Mouse (Mus musculus): ENCODE measurements around the gene Olfr93. TPM values are rescaled to one million over a fixed set of nuclear protein-coding genes. Genes with fewer than 3 reads are reported as not detected.
"Not testable (repeated sequence)": the region's sequence is repeated elsewhere in the genome, so short reads cannot be mapped to it uniquely, and the experiment has no call there.

Gene Olfr93
- polyA plus RNA-seq (2016; fragmentation: Nextera tagmentation; extraction: Ambion mirVana): not detected in 2 replicates

GRCm38 (mm10) chr17:37161394-37161793 is at the start of gene Olfr93:
Gene Olfr93 (minus strand): TSS chr17:37161494.
- no peaks in the 10 kb centered on the region for H3K27me3 ChIP-seq
- no peak within 1 kb of the TSS for H3K4me2 ChIP-seq (replicated peaks)

DNA sequence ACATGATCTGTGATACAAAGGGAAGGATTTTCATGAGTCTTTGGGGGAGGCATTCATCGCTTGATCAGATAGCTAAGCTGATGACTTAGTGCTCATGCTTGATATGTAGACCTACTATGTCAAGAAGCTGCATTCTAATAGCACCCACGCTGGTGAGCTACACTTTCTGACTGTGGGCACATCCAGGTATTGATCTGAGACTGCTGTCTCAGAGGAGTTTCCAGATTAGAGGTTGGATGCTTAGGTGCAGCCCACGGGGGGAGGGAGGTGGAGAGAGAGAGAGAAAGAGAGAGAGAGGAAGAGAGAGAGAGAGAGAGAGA is 42.6 kb upstream of the Olfr93 start:
- Histone ChIP-seq H3K36me3 (no peaks in the 10 kb centered on the region), H3K4me3 (no peak overlapping the region), H3K4me1 (no peaks in the 10 kb centered on the region), H3K9ac (replicated peaks) (no peak overlapping the region), H3K9me3 (no peaks in the 10 kb centered on the region), H3K4me2 (replicated peaks) (no peak overlapping the region), H3K27ac (replicated peaks) (no peak overlapping the region), H3K27me3 (0 out of 2 replicates have a peak, but pooled peaks cover 9% of the 10 kb centered on the region)
- whole genome bisulfite sequencing: 33% methylated on average over 3 of the region's 3 CpGs
- peak; percentile 67 for ATAC-seq (ENCODE audit: low FRiP score, low read depth)

More at GRCm38 (mm10) chr17:37161394-37161793, at the start of gene Olfr93:
- no peak for ATAC-seq (ENCODE audit: low FRiP score, low read depth)
- Histone ChIP-seq H3K9me3 (no peaks in the 10 kb centered on the region), H3K9ac (replicated peaks) (no peak within 1 kb of the TSS), H3K27ac (replicated peaks) (no peak within 1 kb of the TSS), H3K36me3 (no peaks in the 10 kb centered on the region), H3K4me1 (no peaks in the 10 kb centered on the region), H3K4me3 (no peak within 1 kb of the TSS)

- no peaks in the 10 kb centered on the region for H3K9me3 ChIP-seq
- under 1% methylated on average over 4 of the region's 4 CpGs for WGBS
- peak; percentile 65 for ATAC-seq (ENCODE audit: low FRiP score, low read depth)
Observed at GRCm38 (mm10) chr17:37203206-37203916, 42.1 kb upstream of the Olfr93 start.

DNA sequence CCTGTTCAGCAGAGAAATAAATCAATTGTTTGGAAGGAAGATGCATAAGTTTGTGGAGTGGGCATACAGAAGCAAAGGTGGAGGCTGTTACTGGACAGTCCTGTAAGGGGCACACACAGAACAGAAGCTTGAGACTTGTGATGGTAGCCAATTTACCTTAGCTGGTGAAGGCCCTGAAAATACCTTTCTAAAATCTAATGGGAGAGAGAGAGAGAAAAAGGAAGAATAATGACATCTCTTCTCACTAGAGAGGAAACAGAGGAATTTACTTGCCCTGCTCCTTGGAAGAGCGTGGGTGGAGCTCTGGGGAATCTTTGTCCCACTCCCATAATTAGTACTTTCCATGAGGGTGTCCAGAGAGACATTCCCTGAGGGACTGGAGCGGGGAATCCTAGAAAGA is 39.6 kb upstream of the Olfr93 start, which contains the start of gene Olfr94:
Gene Olfr94 (minus strand): TSS at position 101 of the 400 bp plus-strand sequence.
- no peak for ATAC-seq (ENCODE audit: low FRiP score, low read depth)
- Histone ChIP-seq H3K9me3 (no peaks in the 10 kb centered on the region), H3K4me3 (no peak within 1 kb of the TSS), H3K27me3 (peaks cover 37% of the 10 kb centered on the region), H3K9ac (replicated peaks) (no peak within 1 kb of the TSS), H3K4me1 (peaks cover 8% of the 10 kb centered on the region), H3K27ac (replicated peaks) (no peak within 1 kb of the TSS), H3K4me2 (replicated peaks) (no peak within 1 kb of the TSS), H3K36me3 (no peaks in the 10 kb centered on the region)
- WGBS: 74% methylated on average over 2 of the region's 2 CpGs

More at GRCm38 (mm10) chr17:37203206-37203916, 42.1 kb upstream of the Olfr93 start:
- Histone ChIP-seq H3K9ac (replicated peaks) (no peak overlapping the region), H3K4me1 (no peaks in the 10 kb centered on the region), H3K27me3 (peaks cover 13% of the 10 kb centered on the region), H3K27ac (replicated peaks) (no peak overlapping the region), H3K36me3 (no peaks in the 10 kb centered on the region), H3K4me2 (replicated peaks) (no peak overlapping the region), H3K4me3 (no peak overlapping the region)

DNA sequence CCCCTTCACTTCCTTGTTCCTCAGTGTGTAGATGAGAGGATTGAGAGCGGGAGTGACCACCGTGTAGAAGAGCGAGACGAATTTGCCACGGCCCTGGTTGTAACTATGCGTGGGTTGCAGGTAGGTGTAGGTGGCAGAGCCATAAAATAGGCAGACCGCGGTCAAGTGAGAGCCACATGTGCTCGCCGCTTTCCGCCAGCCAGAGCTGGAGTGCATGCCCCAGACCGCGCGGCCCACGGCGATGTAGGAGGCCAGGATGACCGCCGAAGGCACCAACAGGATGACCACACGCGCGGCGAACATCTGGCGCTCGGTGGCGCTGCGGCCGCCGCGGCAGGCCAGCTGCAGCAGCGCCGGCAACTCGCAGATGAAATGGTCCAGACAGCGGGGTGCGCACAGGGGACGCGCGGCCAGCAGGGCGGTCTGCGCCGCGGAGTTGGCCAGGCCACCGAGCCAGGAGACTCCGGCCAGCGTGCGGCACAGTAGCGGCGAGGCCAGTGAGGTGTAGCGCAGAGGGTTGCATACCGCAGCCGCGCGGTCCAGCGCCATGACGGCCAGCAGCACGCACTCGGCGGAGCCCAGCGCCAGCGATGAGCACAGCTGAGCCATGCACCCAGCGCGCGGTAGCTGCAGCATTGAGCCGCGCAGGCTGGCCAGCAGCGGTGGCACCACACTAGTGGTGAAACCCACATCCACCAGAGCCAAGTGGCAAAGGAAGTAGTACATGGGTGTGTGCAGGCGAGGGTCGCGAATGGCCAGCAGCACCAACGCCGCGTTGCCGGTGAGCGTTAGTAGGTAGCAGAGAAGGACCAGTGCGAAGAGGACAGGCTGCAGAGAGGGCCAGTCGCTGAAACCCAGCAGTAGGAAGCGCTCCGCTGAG is 35.8 kb upstream of the Olfr93 start:
- under 1% methylated on average over 77 of the region's 77 CpGs for WGBS
- ATAC-seq (ENCODE audit: low FRiP score, low read depth): peak; percentile 92
- H3K4me2 ChIP-seq (replicated peaks): peak overlapping the region; percentile 96
- peaks cover 46% of the 10 kb centered on the region for H3K27me3 ChIP-seq
- H3K4me3 ChIP-seq: peak overlapping the region; percentile 64
- H3K27ac ChIP-seq (replicated peaks): 0 out of 2 replicates have a peak overlapping the region, but pooled peaks have one; percentile 26
- no peaks in the 10 kb centered on the region for H3K9me3 ChIP-seq
- H3K9ac ChIP-seq (replicated peaks): peak overlapping the region; percentile 63
- H3K4me1 ChIP-seq: peaks cover 8% of the 10 kb centered on the region
- H3K36me3 ChIP-seq: no peaks in the 10 kb centered on the region

DNA sequence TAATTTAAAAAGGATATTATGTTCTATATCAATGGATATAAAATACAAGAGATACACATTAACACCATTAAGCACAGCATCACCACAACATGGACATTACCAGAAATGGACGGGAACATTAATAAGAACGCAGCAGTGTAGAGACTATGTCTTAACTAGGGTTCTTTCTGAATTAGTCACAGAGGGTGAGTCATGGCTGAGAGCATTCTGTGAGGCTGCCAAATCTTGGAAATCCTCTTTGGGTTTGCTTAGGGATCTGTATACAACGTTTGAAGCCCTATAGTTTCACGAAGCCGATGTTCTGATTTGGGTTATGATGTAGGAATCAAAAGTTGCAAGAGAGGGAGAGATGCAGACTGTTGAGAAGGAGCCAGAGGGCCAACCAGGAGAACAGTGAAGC is 33.5 kb upstream of the Olfr93 start:
- Histone ChIP-seq H3K9ac (replicated peaks) (no peak overlapping the region), H3K4me1 (peaks cover 8% of the 10 kb centered on the region), H3K27ac (replicated peaks) (no peak overlapping the region), H3K27me3 (peaks cover 38% of the 10 kb centered on the region), H3K36me3 (no peaks in the 10 kb centered on the region), H3K4me2 (replicated peaks) (no peak overlapping the region), H3K4me3 (no peak overlapping the region), H3K9me3 (no peaks in the 10 kb centered on the region)
- WGBS: 94% methylated on average over 5 of the region's 5 CpGs
- ATAC-seq (ENCODE audit: low FRiP score, low read depth): no peak

DNA sequence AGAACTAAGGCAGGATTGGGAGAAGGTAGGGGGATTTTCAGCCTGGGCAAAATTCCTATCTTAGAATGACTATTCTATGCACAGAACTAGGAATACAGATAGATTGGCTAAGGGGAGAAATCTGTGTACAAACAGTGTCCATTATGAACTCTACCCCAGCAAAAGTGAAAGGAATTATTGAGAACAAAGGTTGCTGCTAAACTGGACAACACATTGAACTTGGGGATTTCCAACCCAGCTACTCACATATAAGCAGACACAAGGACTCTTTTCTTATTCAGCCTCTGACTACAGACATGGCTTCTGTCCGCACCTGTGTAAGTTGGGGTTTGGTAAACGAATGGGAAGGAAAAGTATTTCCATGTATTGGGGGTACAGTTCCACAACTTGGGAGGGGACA is 32.4 kb upstream of the Olfr93 start, which contains the start of gene Ubd:
Gene Ubd (plus strand): TSS at position 237 of the 400 bp plus-strand sequence.
- Histone ChIP-seq H3K4me3 (no peak within 1 kb of the TSS), H3K9me3 (no peaks in the 10 kb centered on the region), H3K4me1 (peaks cover 8% of the 10 kb centered on the region), H3K36me3 (no peaks in the 10 kb centered on the region), H3K4me2 (replicated peaks) (no peak within 1 kb of the TSS), H3K27me3 (peaks cover 37% of the 10 kb centered on the region), H3K9ac (replicated peaks) (no peak within 1 kb of the TSS), H3K27ac (replicated peaks) (no peak within 1 kb of the TSS)
- 86% methylated on average over 2 of the region's 2 CpGs for WGBS
- ATAC-seq (ENCODE audit: low FRiP score, low read depth): no peak

GRCm38 (mm10) chr17:37193032-37193431 is 31.7 kb upstream of the Olfr93 start:
- Histone ChIP-seq H3K9me3 (no peaks in the 10 kb centered on the region), H3K27me3 (peaks cover 30% of the 10 kb centered on the region), H3K9ac (replicated peaks) (no peak overlapping the region), H3K27ac (replicated peaks) (no peak overlapping the region), H3K36me3 (no peaks in the 10 kb centered on the region), H3K4me1 (peaks cover 8% of the 10 kb centered on the region), H3K4me2 (replicated peaks) (no peak overlapping the region), H3K4me3 (no peak overlapping the region)
- no peak for ATAC-seq (ENCODE audit: low FRiP score, low read depth)

DNA sequence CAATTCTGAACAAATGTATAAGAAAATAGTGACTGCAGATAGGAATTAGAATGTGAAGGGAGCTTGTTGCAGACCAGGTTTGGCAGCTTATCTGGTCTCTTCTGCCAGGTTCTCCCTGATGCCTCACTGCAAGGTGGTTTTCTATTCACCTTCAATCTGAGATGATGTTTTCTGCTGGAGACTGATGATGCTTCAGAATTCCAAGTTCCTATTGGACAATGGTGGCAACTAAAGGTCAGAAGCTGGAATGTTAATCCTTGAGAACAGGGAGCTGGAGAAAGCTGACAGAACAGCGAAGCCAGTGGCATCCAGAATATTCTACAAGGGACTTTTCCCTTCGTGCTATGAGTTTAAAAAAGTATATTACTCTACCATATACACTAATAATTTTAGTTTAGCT is 29.4 kb upstream of the Olfr93 start:
- Histone ChIP-seq H3K36me3 (no peaks in the 10 kb centered on the region), H3K4me3 (no peak overlapping the region), H3K4me2 (replicated peaks) (no peak overlapping the region), H3K27ac (replicated peaks) (no peak overlapping the region), H3K27me3 (peaks cover 9% of the 10 kb centered on the region; the same call in 1 of the 2 replicates), H3K4me1 (no peaks in the 10 kb centered on the region), H3K9me3 (no peaks in the 10 kb centered on the region), H3K9ac (replicated peaks) (no peak overlapping the region)
- no peak for ATAC-seq (ENCODE audit: low FRiP score, low read depth)
- 30% methylated on average over 2 of the region's 2 CpGs for WGBS

DNA sequence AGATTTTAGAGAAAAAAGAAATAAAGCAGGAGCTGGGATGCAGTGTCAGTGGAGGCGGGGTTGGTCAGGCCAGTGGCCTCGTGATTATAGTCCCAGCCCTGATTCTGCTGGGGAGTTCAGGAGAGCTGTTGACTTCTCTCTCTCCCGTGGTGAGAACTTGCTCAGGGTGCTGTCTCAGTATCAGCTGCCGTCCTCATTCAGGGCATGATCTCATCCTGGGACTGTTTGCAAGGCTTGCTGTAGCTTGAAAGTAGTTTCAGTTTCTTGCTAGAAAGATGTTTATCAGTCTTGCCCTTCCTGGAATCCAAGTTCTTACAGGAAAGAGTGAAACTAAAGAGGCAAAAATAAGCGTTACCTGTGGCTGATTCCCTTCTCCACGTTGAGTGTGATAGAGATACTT is 24.2 kb upstream of the Olfr93 start:
- H3K4me2 ChIP-seq (replicated peaks): no peak overlapping the region
- no peak for ATAC-seq (ENCODE audit: low FRiP score, low read depth)
- WGBS: 54% methylated on average over 6 of the region's 6 CpGs
- no peak overlapping the region for H3K9ac ChIP-seq (replicated peaks)
- H3K4me1 ChIP-seq: no peaks in the 10 kb centered on the region
- H3K27me3 ChIP-seq: no peaks in the 10 kb centered on the region
- no peak overlapping the region for H3K27ac ChIP-seq (replicated peaks)
- no peaks in the 10 kb centered on the region for H3K36me3 ChIP-seq
- H3K4me3 ChIP-seq: no peak overlapping the region
- no peaks in the 10 kb centered on the region for H3K9me3 ChIP-seq

- not testable (repeated sequence) for ATAC-seq (ENCODE audit: low FRiP score, low read depth); H3K4me2 ChIP-seq (replicated peaks); H3K27me3 ChIP-seq; H3K27ac ChIP-seq (replicated peaks); H3K9ac ChIP-seq (replicated peaks); H3K9me3 ChIP-seq; H3K4me3 ChIP-seq; H3K36me3 ChIP-seq; H3K4me1 ChIP-seq
- WGBS: 69% methylated on average over 4 of the region's 4 CpGs
Observed at GRCm38 (mm10) chr17:37131366-37131765, 29.9 kb downstream of the Olfr93 start.

GRCm38 (mm10) chr17:37119988-37120387 is 41.3 kb downstream of the Olfr93 start, which contains the start of gene Olfr92:
Gene Olfr92 (minus strand): TSS chr17:37120088.
- no peak for ATAC-seq (ENCODE audit: low FRiP score, low read depth)

More at GRCm38 (mm10) chr17:37119988-37120387, 41.3 kb downstream of the Olfr93 start, which contains the start of gene Olfr92:
- no peak within 1 kb of the TSS for H3K9ac ChIP-seq (replicated peaks)
- H3K27ac ChIP-seq (replicated peaks): no peak within 1 kb of the TSS
- H3K4me2 ChIP-seq (replicated peaks): no peak within 1 kb of the TSS
- no peaks in the 10 kb centered on the region for H3K9me3 ChIP-seq
- 98% methylated on average over 2 of the region's 2 CpGs for WGBS
- no peaks in the 10 kb centered on the region for H3K4me1 ChIP-seq
- no peak within 1 kb of the TSS for H3K4me3 ChIP-seq
- no peaks in the 10 kb centered on the region for H3K36me3 ChIP-seq
- H3K27me3 ChIP-seq: no peaks in the 10 kb centered on the region
